Mouse (Mus musculus) CH12.LX (cell line): ENCODE measurements around the gene Itgb2. TPM values are rescaled to one million over a fixed set of nuclear protein-coding genes. Genes with fewer than 3 reads are reported as not detected.

ENCODE experiments used
- DNase-seq: peaks from one replicate; pipeline ENCODE4 v3.0.0-alpha.2; 2013; ENCODE audit errors: extremely low read depth
- H3K27ac ChIP-seq: 2 replicates; pipeline ENCODE4 v1.5.1; 2012; ENCODE audit warnings: low read depth, mild to moderate bottlenecking, control low read depth, moderate library complexity; ENCODE audit not compliant: insufficient read depth
- H3K27me3 ChIP-seq: replicated peaks from 2 replicates; pipeline ENCODE3; 2012; ENCODE audit warnings: inconsistent platforms
- H3K36me3 ChIP-seq, 2 experiments: replicated peaks in 1 of 2; 2 replicates each; pipeline versions ENCODE3 to v1.6.1; 2012; ENCODE audit warnings: inconsistent platforms in 1 of 2, low read length in 1 of 2, mild to moderate bottlenecking in 1 of 2, mixed read lengths in 1 of 2, moderate library complexity in 1 of 2; ENCODE audit not compliant: control insufficient read depth in 1 of 2, insufficient read depth in 1 of 2
- H3K4me1 ChIP-seq, 2 experiments: 2 replicates each; pipeline ENCODE4 v1.6.1; 2012; ENCODE audit warnings: inconsistent platforms in 1 of 2, moderate library complexity in 1 of 2; ENCODE audit not compliant: insufficient read depth in 2 of 2, control insufficient read depth in 1 of 2
- H3K4me2 ChIP-seq: 2 replicates; pipeline ENCODE4 v1.6.1; 2012; ENCODE audit warnings: low read depth, mild to moderate bottlenecking, control low read depth; ENCODE audit not compliant: poor library complexity, insufficient read depth, severe bottlenecking
- H3K4me3 ChIP-seq, 3 experiments: fragments of 150-350 bp in 1 of 3; sonication (generic) in 1 of 3; replicated peaks in 1 of 3; 2 replicates each; pipeline versions ENCODE3 to v1.5.1; 2011 to 2012; ENCODE audit warnings: low read depth in 2 of 3, low read length in 2 of 3, mild to moderate bottlenecking in 2 of 3, moderate library complexity in 2 of 3, control low read depth in 1 of 3, improper control_type of control experiment in 1 of 3, inconsistent platforms in 1 of 3, mixed read lengths in 1 of 3; ENCODE audit not compliant: poor library complexity in 1 of 3
- H3K79me2 ChIP-seq: replicated peaks from 2 replicates; pipeline ENCODE4 v1.6.1; 2012; ENCODE audit warnings: mild to moderate bottlenecking, moderate library complexity; ENCODE audit not compliant: control insufficient read depth, poor library complexity, insufficient read depth, severe bottlenecking; ENCODE audit errors: extremely low read depth
- H3K9ac ChIP-seq: 2 replicates; pipeline ENCODE4 v1.6.1; 2012; ENCODE audit warnings: low read depth, mild to moderate bottlenecking, control low read depth, moderate library complexity; ENCODE audit not compliant: insufficient read depth
- H3K9me3 ChIP-seq: replicated peaks from 2 replicates; pipeline ENCODE3; 2012; ENCODE audit warnings: low read length, inconsistent platforms, mixed read lengths
- CHD2 ChIP-seq: IDR thresholded peaks from 2 replicates; pipeline ENCODE4 v1.6.1; 2011; ENCODE audit warnings: low read length, improper control_type of control experiment
- CTCF ChIP-seq, 2 experiments: IDR thresholded peaks in 1 of 2; conservative IDR thresholded peaks in 1 of 2; 2 replicates each; pipeline ENCODE4 v1.5.1; 2011 to 2012; ENCODE audit warnings: low read depth in 2 of 2, low read length in 2 of 2, improper control_type of control experiment in 1 of 2, inconsistent platforms in 1 of 2, mild to moderate bottlenecking in 1 of 2, moderate library complexity in 1 of 2
- ELF1 ChIP-seq: IDR thresholded peaks from 2 replicates; pipeline ENCODE4 v1.6.1; 2014; ENCODE audit warnings: low read depth, mild to moderate bottlenecking, inconsistent platforms, low read length, improper control_type of control experiment
- EP300 ChIP-seq: IDR thresholded peaks from 2 replicates; pipeline ENCODE4 v1.6.1; 2011; ENCODE audit warnings: low read length, improper control_type of control experiment
- MAFK ChIP-seq: IDR thresholded peaks from 2 replicates; pipeline ENCODE4 v1.6.1; 2011; ENCODE audit warnings: low read length, improper control_type of control experiment; ENCODE audit not compliant: insufficient replicate concordance
- NRF1 ChIP-seq: IDR thresholded peaks from 2 replicates; pipeline ENCODE4 v1.6.1; 2014; ENCODE audit warnings: low read depth, mild to moderate bottlenecking, inconsistent platforms, low read length, improper control_type of control experiment, moderate library complexity
- POLR2A ChIP-seq: IDR thresholded peaks from 2 replicates; pipeline ENCODE4 v1.6.1; 2011; ENCODE audit warnings: low read depth, mild to moderate bottlenecking, improper control_type of control experiment, low read length
- RAD21 ChIP-seq: IDR thresholded peaks from 2 replicates; pipeline ENCODE4 v1.6.1; 2011; ENCODE audit warnings: low read depth, mild to moderate bottlenecking, low read length, improper control_type of control experiment, moderate library complexity
- RCOR1 ChIP-seq: conservative IDR thresholded peaks from 2 replicates; pipeline ENCODE4 v1.6.1; 2012; ENCODE audit warnings: low read depth, mild to moderate bottlenecking, inconsistent platforms, low read length, improper control_type of control experiment
- SMC3 ChIP-seq: IDR thresholded peaks from 2 replicates; pipeline ENCODE4 v1.6.1; 2011; ENCODE audit warnings: low read depth, low read length, improper control_type of control experiment
- UBTF ChIP-seq: IDR thresholded peaks from 2 replicates; pipeline ENCODE4 v1.6.1; 2012; ENCODE audit warnings: low read depth, mild to moderate bottlenecking, inconsistent platforms, low read length, improper control_type of control experiment, moderate library complexity
- ZKSCAN1 ChIP-seq: IDR thresholded peaks from 2 replicates; pipeline ENCODE4 v1.6.1; 2012; ENCODE audit warnings: low read depth, inconsistent platforms, low read length, improper control_type of control experiment, borderline replicate concordance
- ZNF384 ChIP-seq: IDR thresholded peaks from 2 replicates; pipeline ENCODE4 v1.6.1; 2012; ENCODE audit warnings: low read depth, low read length, improper control_type of control experiment, inconsistent platforms
- dilution Hi-C: fragments of 300-500 bp; cut with MboI; formaldehyde crosslinking; loops from 2 replicates; pipeline ENCODE4 v1.14.3; 2020; ENCODE audit warnings: low sequenced_read_pairs; ENCODE audit not compliant: extremely low pct_unique_long_range_greater_than_20kb, extremely low pct_ligation_motif_present
- in situ Hi-C: fragments of 300-500 bp; cut with MboI; formaldehyde crosslinking; loops from 3 replicates; pipeline ENCODE4 v1.14.3; 2019; ENCODE audit warnings: low sequenced_read_pairs, low pct_ligation_motif_present, low pct_unique_long_range_greater_than_20kb, mixed read lengths
- polyA plus RNA-seq: library from polyadenylated mRNA; unstranded; fragments of >175 nt; gene quantifications from 2 replicates; pipeline ENCODE4 v1.2.1, GENCODE M21; 2012; ENCODE audit warnings: low read depth; ENCODE audit not compliant: insufficient read length
- total RNA-seq, 2 experiments: library from RNA; depleted of rRNA; stranded (reverse); fragments of 300-350 nt in 1 of 2; fragments of >200 nt in 1 of 2; gene quantifications; 2 replicates each; pipeline ENCODE4 v1.2.3; 2012 to 2014

Itgb2 gene
- total and polyA plus RNA-seq, 3 experiments = 32.6 to 54.1 (median 40.2) TPM

- peaks cover 1 to 19% of the 10 kb centered on the region in 2 experiments for H3K36me3 ChIP-seq
- no peak overlapping the region for H3K9ac ChIP-seq
- in situ Hi-C loops = no loop called here
- peaks cover 13% of the 10 kb centered on the region for H3K79me2 ChIP-seq
- H3K27me3 ChIP-seq = no peaks in the 10 kb centered on the region
- TF ChIP-seq ELF1 = no peak
- TF ChIP-seq CTCF (conservative IDR thresholded peaks at IDR 0.05 in 1 of 2, IDR thresholded peaks at IDR 0.05 in 1 of 2; ENCODE audit: low read depth in 2 of 2, low read length in 2 of 2) = peak; percentile 23 to 38; a peak in 1 of 4 replicates
- TF ChIP-seq, all 38 proteins: peak for 1
- Histone ChIP-seq H3K4me1 (peaks cover 5 to 14% of the 10 kb centered on the region in 2 experiments), H3K4me2 (no peak overlapping the region), H3K27ac (no peak overlapping the region), H3K9me3 (peaks cover 7% of the 10 kb centered on the region), H3K4me3 (no peak overlapping the region)
- DNase-seq = no peak
- dilution Hi-C loops = no loop called here
These were observed 74.1 kb downstream of the Itgb2 start for GRCm38 (mm10) chr10:77604111-77604510.

DNA sequence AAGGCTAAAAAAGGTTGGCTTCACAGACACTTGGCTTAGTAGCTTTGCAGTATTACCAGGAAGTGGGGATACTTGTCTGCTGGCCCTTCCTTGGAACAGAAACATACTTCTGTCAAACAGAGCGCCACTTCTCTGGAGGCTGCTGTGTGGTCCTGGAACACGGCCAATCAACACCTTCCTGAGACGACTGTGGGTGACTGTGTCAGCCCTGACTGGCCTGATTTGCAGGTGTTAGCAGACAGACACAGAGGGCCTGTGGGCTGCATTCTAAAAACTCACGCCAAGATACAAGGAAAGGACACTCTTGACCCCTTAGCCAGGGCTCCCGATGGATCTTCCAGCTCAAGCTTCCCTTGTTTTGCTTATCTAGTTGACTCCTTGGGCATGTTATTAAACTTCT, 74.9 kb downstream of the Itgb2 start:
- in situ Hi-C loops (no loop called here), dilution Hi-C loops (no loop called here)
- TF ChIP-seq MAFK (no peak), NRF1 (no peak), ZNF384 (no peak), CHD2 (no peak)
- Histone ChIP-seq H3K27ac (no peak overlapping the region), H3K9me3 (peaks cover 7% of the 10 kb centered on the region), H3K4me2 (no peak overlapping the region), H3K27me3 (no peaks in the 10 kb centered on the region), H3K4me1 (peaks cover 5 to 14% of the 10 kb centered on the region in 2 experiments), H3K36me3 (peaks cover under 1 to 23% of the 10 kb centered on the region in 2 experiments), H3K79me2 (peaks cover 13% of the 10 kb centered on the region), H3K4me3 (no peak overlapping the region), H3K9ac (no peak overlapping the region)
- DNase-seq = no peak

DNA sequence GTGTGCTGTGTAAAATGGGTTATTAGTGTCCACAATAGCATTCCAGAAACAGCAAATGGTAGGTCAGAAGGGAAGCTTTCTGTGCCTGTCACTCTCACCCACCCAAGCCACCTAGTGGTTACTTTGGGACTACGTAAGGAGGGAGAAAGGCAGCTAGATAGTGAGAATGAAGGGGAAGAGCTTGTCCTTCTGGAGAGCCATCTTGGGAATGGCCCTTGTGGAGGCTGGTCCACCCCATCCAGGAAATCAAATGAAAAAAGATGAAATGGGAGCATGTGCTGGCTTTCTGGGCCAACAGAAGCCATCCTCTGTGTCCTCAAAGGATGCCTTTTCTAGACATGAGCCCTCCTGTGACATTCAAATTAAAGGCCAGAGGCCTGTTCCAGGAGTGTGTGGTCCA, 75.3 kb downstream of the Itgb2 start:
- peaks cover 13% of the 10 kb centered on the region for H3K79me2 ChIP-seq
- TF ChIP-seq RAD21 = peak; percentile 16
- no peak for TF ChIP-seq EP300
- no peak for TF ChIP-seq RCOR1
- no peak for TF ChIP-seq UBTF
- TF ChIP-seq POLR2A = no peak
- peak; percentile 37 for TF ChIP-seq SMC3
- peak; percentile 51 to 68 for TF ChIP-seq CTCF (conservative IDR thresholded peaks at IDR 0.05 in 1 of 2, IDR thresholded peaks at IDR 0.05 in 1 of 2; ENCODE audit: low read depth in 2 of 2, low read length in 2 of 2)
- no peak for TF ChIP-seq ZKSCAN1
- TF ChIP-seq, all 38 proteins: peak for 3
- H3K9me3 ChIP-seq = peaks cover 7% of the 10 kb centered on the region
- in situ Hi-C loops (no loop called here), dilution Hi-C loops (no loop called here)
- H3K4me1 ChIP-seq = peaks cover 5 to 14% of the 10 kb centered on the region in 2 experiments
- DNase-seq = peak; percentile 69
- peaks cover 4 to 25% of the 10 kb centered on the region in 2 experiments for H3K36me3 ChIP-seq
- H3K9ac ChIP-seq = no peak overlapping the region
- peak overlapping the region in 2 of 3 experiments; percentile 41 to 77 for H3K4me3 ChIP-seq
- H3K27me3 ChIP-seq = no peaks in the 10 kb centered on the region
- no peak overlapping the region for H3K27ac ChIP-seq
- no peak overlapping the region for H3K4me2 ChIP-seq
